Mouse (Mus musculus) left cerebral cortex, adult 9 months (tissue): ENCODE data around the gene Apbb1ip.
A peak's percentile ranks its signal among the peaks of the same experiment; 100 is the strongest.

Source experiments
- DNase-seq, 2 experiments: peaks; one replicate each; pipeline ENCODE4 v3.0.0; 2022; ENCODE audit warnings: low spot score in 2 of 2

Apbb1ip gene

GRCm38 (mm10) chr2:22773549-22774180 lies at the start of gene Apbb1ip:
Gene Apbb1ip, plus strand, starts transcription at chr2:22774094.
- DNase-seq = peak in 1 of 2 experiments; percentile 21

- no peak for DNase-seq
Measured at GRCm38 (mm10) chr2:22727113-22727512, 46.8 kb upstream of the Apbb1ip start.

- no peak for DNase-seq
Measured at GRCm38 (mm10) chr2:22736134-22736533, 37.8 kb upstream of the Apbb1ip start.

GRCm38 (mm10) chr2:22739369-22739768 lies 34.5 kb upstream of the Apbb1ip start:
- no peak for DNase-seq

- DNase-seq = no peak
Measured at GRCm38 (mm10) chr2:22740441-22740840, 33.5 kb upstream of the Apbb1ip start.

GRCm38 (mm10) chr2:22741222-22741621 lies 32.7 kb upstream of the Apbb1ip start:
- DNase-seq = no peak

- DNase-seq = no peak
Measured at GRCm38 (mm10) chr2:22744121-22744761, 29.7 kb upstream of the Apbb1ip start.

GRCm38 (mm10) chr2:22744876-22745275 lies 29.0 kb upstream of the Apbb1ip start:
- DNase-seq = no peak

GRCm38 (mm10) chr2:22746785-22747184 lies 27.1 kb upstream of the Apbb1ip start:
- no peak for DNase-seq

GRCm38 (mm10) chr2:22747941-22748340 lies 26.0 kb upstream of the Apbb1ip start:
- DNase-seq = no peak

- DNase-seq = no peak
Measured at GRCm38 (mm10) chr2:22749761-22750160, 24.1 kb upstream of the Apbb1ip start.

- no peak for DNase-seq
Measured at GRCm38 (mm10) chr2:22752492-22752891, 21.4 kb upstream of the Apbb1ip start.

- no peak for DNase-seq
Measured at GRCm38 (mm10) chr2:22753461-22754075, 20.3 kb upstream of the Apbb1ip start.

GRCm38 (mm10) chr2:22754222-22754824 lies 19.6 kb upstream of the Apbb1ip start:
- DNase-seq = no peak

GRCm38 (mm10) chr2:22755561-22755960 lies 18.3 kb upstream of the Apbb1ip start:
- no peak for DNase-seq

GRCm38 (mm10) chr2:22758310-22758972 lies 15.5 kb upstream of the Apbb1ip start:
- DNase-seq = peak in 1 of 2 experiments; percentile 81

GRCm38 (mm10) chr2:22760452-22760851 lies 13.4 kb upstream of the Apbb1ip start:
- DNase-seq = no peak

- no peak for DNase-seq
Measured at GRCm38 (mm10) chr2:22761103-22761521, 12.8 kb upstream of the Apbb1ip start.

- DNase-seq = peak in 1 of 2 experiments; percentile 55
Measured at GRCm38 (mm10) chr2:22764774-22765387, 9.0 kb upstream of the Apbb1ip start.

GRCm38 (mm10) chr2:22771311-22771710 lies 2.6 kb upstream of the Apbb1ip start:
- DNase-seq = no peak

- peak; percentile 26 to 59 for DNase-seq
Measured at GRCm38 (mm10) chr2:22774181-22774751, 372 bp downstream of the Apbb1ip start.
